Mouse (Mus musculus) forebrain, embryonic 10.5 days (tissue): ENCODE results near the gene Gpr142. TPM values are rescaled to one million over a fixed set of nuclear protein-coding genes. Genes with fewer than 3 reads are reported as not detected.

ENCODE experiments used
- DNase-seq: peaks from one replicate; pipeline ENCODE4 v3.0.0-alpha.2; 2017; ENCODE audit warnings: low spot score; ENCODE audit errors: extremely low spot score
- H3K27ac ChIP-seq: fragments of 300-500 bp; sonication (generic); 2 replicates; pipeline ENCODE4 v1.5.1; 2016; ENCODE audit warnings: mild to moderate bottlenecking
- H3K27me3 ChIP-seq: fragments of 300-500 bp; sonication (generic); 2 replicates; pipeline ENCODE4 v1.6.1; 2016; ENCODE audit warnings: mild to moderate bottlenecking; ENCODE audit not compliant: poor library complexity, severe bottlenecking
- H3K36me3 ChIP-seq: fragments of 300-500 bp; sonication (generic); replicated peaks from 2 replicates; pipeline ENCODE4 v1.6.1; 2016; ENCODE audit warnings: mild to moderate bottlenecking, moderate library complexity
- H3K4me1 ChIP-seq: fragments of 300-500 bp; sonication (generic); 2 replicates; pipeline ENCODE4 v1.6.1; 2016
- H3K4me3 ChIP-seq: fragments of 300-500 bp; sonication (generic); 2 replicates; pipeline ENCODE4 v1.5.1; 2016; ENCODE audit warnings: mild to moderate bottlenecking, moderate library complexity
- H3K9me3 ChIP-seq: fragments of 300-500 bp; sonication (generic); 2 replicates; pipeline ENCODE4 v1.6.1; 2016; ENCODE audit warnings: mild to moderate bottlenecking, moderate library complexity
- WGBS: fragments of 180-500 bp; shearing (Covaris S2); methylation state at CpG from one replicate; pipeline ENCODE4 v1.1.7; 2016; 5-methylcytosine and 5-hydroxymethylcytosine counted together
- polyA plus RNA-seq: library from polyadenylated mRNA; unstranded; fragments of >200 nt; fragmentation: Nextera tagmentation; extraction: Ambion mirVana; gene quantifications from 2 replicates; pipeline ENCODE4 v1.2.1, GENCODE M21; 2016

Gpr142 gene
- polyA plus RNA-seq, 1 experiment from 2014 or later: 0.21 TPM

GRCm38 (mm10) chr11:114791351-114791889, 7.3 kb upstream of the Gpr142 start:
- WGBS: 3% methylated on average over 50 of the region's 50 CpGs
- Histone ChIP-seq H3K4me1 (peaks cover 85% of the 10 kb centered on the region), H3K36me3 (no peaks in the 10 kb centered on the region), H3K27me3 (peaks cover 82% of the 10 kb centered on the region), H3K27ac (peak overlapping the region; percentile 67), H3K4me3 (peak overlapping the region; percentile 58), H3K9me3 (no peaks in the 10 kb centered on the region)
- DNase-seq: no peak

GRCm38 (mm10) chr11:114791891-114792411, 6.8 kb upstream of the Gpr142 start:
- Histone ChIP-seq H3K36me3 (no peaks in the 10 kb centered on the region), H3K4me3 (peak overlapping the region; percentile 58), H3K9me3 (no peaks in the 10 kb centered on the region), H3K27ac (peak overlapping the region; percentile 67), H3K27me3 (peaks cover 76% of the 10 kb centered on the region), H3K4me1 (peaks cover 87% of the 10 kb centered on the region)
- DNase-seq: no peak
- WGBS: under 1% methylated on average over 55 of the region's 59 CpGs

- peak overlapping the region; percentile 58; the same call in 1 of the 2 replicates for H3K4me3 ChIP-seq
- 0 out of 2 replicates have a peak overlapping the region, but pooled peaks have one; percentile 95 for H3K27ac ChIP-seq
- DNase-seq: no peak
- peaks cover 66% of the 10 kb centered on the region for H3K27me3 ChIP-seq
- WGBS: 54% methylated on average over 5 of the region's 5 CpGs
- H3K36me3 ChIP-seq: no peaks in the 10 kb centered on the region
- H3K9me3 ChIP-seq: no peaks in the 10 kb centered on the region
- peaks cover 94% of the 10 kb centered on the region for H3K4me1 ChIP-seq
Observed at GRCm38 (mm10) chr11:114792931-114793494, 5.7 kb upstream of the Gpr142 start.

- Histone ChIP-seq H3K27me3 (peaks cover 56% of the 10 kb centered on the region), H3K27ac (peak overlapping the region; percentile 95), H3K36me3 (no peaks in the 10 kb centered on the region), H3K4me1 (peaks cover 86% of the 10 kb centered on the region), H3K4me3 (peak overlapping the region; percentile 58), H3K9me3 (no peaks in the 10 kb centered on the region)
- no peak for DNase-seq
- WGBS: 71% methylated on average over 19 of the region's 19 CpGs
Observed at GRCm38 (mm10) chr11:114793868-114794545, 4.7 kb upstream of the Gpr142 start.

GRCm38 (mm10) chr11:114794691-114795090, 4.0 kb upstream of the Gpr142 start:
- H3K4me1 ChIP-seq: peaks cover 80% of the 10 kb centered on the region
- no peak for DNase-seq
- H3K4me3 ChIP-seq: peak overlapping the region; percentile 58
- 21% methylated on average over 4 of the region's 4 CpGs for WGBS
- no peaks in the 10 kb centered on the region for H3K9me3 ChIP-seq
- no peaks in the 10 kb centered on the region for H3K36me3 ChIP-seq
- peaks cover 49% of the 10 kb centered on the region for H3K27me3 ChIP-seq
- peak overlapping the region; percentile 95 for H3K27ac ChIP-seq

- peaks cover 74% of the 10 kb centered on the region for H3K4me1 ChIP-seq
- peaks cover 43% of the 10 kb centered on the region for H3K27me3 ChIP-seq
- H3K36me3 ChIP-seq: no peaks in the 10 kb centered on the region
- H3K27ac ChIP-seq: peak overlapping the region; percentile 95
- peak; percentile 84 for DNase-seq
- H3K4me3 ChIP-seq: peak overlapping the region; percentile 58
- 0% methylated on average over 7 of the region's 7 CpGs for WGBS
- no peaks in the 10 kb centered on the region for H3K9me3 ChIP-seq
Observed at GRCm38 (mm10) chr11:114795231-114795746, 3.4 kb upstream of the Gpr142 start.

GRCm38 (mm10) chr11:114795848-114796322, 2.8 kb upstream of the Gpr142 start, which contains the start of gene Btbd17:
Btbd17 (minus strand) TSS chr11:114795945.
- peaks cover 37% of the 10 kb centered on the region for H3K27me3 ChIP-seq
- peak within 1 kb of the TSS; percentile 58 for H3K4me3 ChIP-seq
- no peaks in the 10 kb centered on the region for H3K9me3 ChIP-seq
- no peaks in the 10 kb centered on the region for H3K36me3 ChIP-seq
- H3K4me1 ChIP-seq: peaks cover 70% of the 10 kb centered on the region
- peak within 1 kb of the TSS; percentile 95 for H3K27ac ChIP-seq
- 4% methylated on average over 4 of the region's 4 CpGs for WGBS
- peak; percentile 88 for DNase-seq

GRCm38 (mm10) chr11:114797176-114797575, 1.5 kb upstream of the Gpr142 start:
- H3K4me3 ChIP-seq: no peak overlapping the region

GRCm38 (mm10) chr11:114797981-114798380, 743 bp upstream of the Gpr142 start:
- H3K4me3 ChIP-seq: no peak overlapping the region
- H3K4me1 ChIP-seq: peaks cover 59% of the 10 kb centered on the region
- no peak for DNase-seq
- H3K36me3 ChIP-seq: no peaks in the 10 kb centered on the region
- H3K27ac ChIP-seq: peak overlapping the region; percentile 62
- no peaks in the 10 kb centered on the region for H3K9me3 ChIP-seq
- H3K27me3 ChIP-seq: peaks cover 23% of the 10 kb centered on the region
- 86% methylated on average over 3 of the region's 3 CpGs for WGBS

More at GRCm38 (mm10) chr11:114797176-114797575, 1.5 kb upstream of the Gpr142 start:
- H3K4me1 ChIP-seq: peaks cover 59% of the 10 kb centered on the region
- 91% methylated on average over 7 of the region's 7 CpGs for WGBS
- no peaks in the 10 kb centered on the region for H3K36me3 ChIP-seq
- H3K27me3 ChIP-seq: peaks cover 24% of the 10 kb centered on the region
- no peaks in the 10 kb centered on the region for H3K9me3 ChIP-seq
- H3K27ac ChIP-seq: peak overlapping the region; percentile 95
- no peak for DNase-seq

GRCm38 (mm10) chr11:114801906-114802305, 3.2 kb downstream of the Gpr142 start:
- peaks cover 48% of the 10 kb centered on the region for H3K4me1 ChIP-seq

GRCm38 (mm10) chr11:114802540-114803267, 4.0 kb downstream of the Gpr142 start:
- Histone ChIP-seq H3K36me3 (no peaks in the 10 kb centered on the region), H3K27me3 (peaks cover 36% of the 10 kb centered on the region), H3K4me1 (peaks cover 49% of the 10 kb centered on the region), H3K4me3 (no peak overlapping the region), H3K9me3 (no peaks in the 10 kb centered on the region), H3K27ac (peak overlapping the region; percentile 75)
- DNase-seq: no peak
- 64% methylated on average over 15 of the region's 15 CpGs for WGBS

More at GRCm38 (mm10) chr11:114801906-114802305, 3.2 kb downstream of the Gpr142 start:
- peaks cover 36% of the 10 kb centered on the region for H3K27me3 ChIP-seq
- no peak overlapping the region for H3K27ac ChIP-seq
- H3K9me3 ChIP-seq: no peaks in the 10 kb centered on the region
- H3K4me3 ChIP-seq: no peak overlapping the region
- no peak for DNase-seq
- 88% methylated on average over 1 of the region's 1 CpGs for WGBS
- no peaks in the 10 kb centered on the region for H3K36me3 ChIP-seq

- WGBS: 29% methylated on average over 8 of the region's 8 CpGs
- H3K27me3 ChIP-seq: peaks cover 41% of the 10 kb centered on the region
- H3K4me1 ChIP-seq: peaks cover 58% of the 10 kb centered on the region
- H3K9me3 ChIP-seq: no peaks in the 10 kb centered on the region
- no peak for DNase-seq
- peak overlapping the region; percentile 72 for H3K27ac ChIP-seq
- no peaks in the 10 kb centered on the region for H3K36me3 ChIP-seq
- H3K4me3 ChIP-seq: no peak overlapping the region
Observed at GRCm38 (mm10) chr11:114803990-114804389, 5.3 kb downstream of the Gpr142 start.
